Mouse (Mus musculus): ENCODE measurements around the gene Hdac1. TPM values are rescaled to one million over a fixed set of nuclear protein-coding genes. Genes with fewer than 3 reads are reported as not detected.

Gene Hdac1
- 278 and 292 TPM in 2 replicates for polyA plus RNA-seq (2016; fragmentation: Nextera tagmentation; extraction: Ambion mirVana)

- Histone ChIP-seq H3K4me2 (peak within 1 kb of the TSS; percentile 74), H3K9me3 (no peaks in the 10 kb centered on the region), H3K27me3 (no peaks in the 10 kb centered on the region), H3K27ac (peak within 1 kb of the TSS; percentile 87), H3K9ac (replicated peaks) (peak within 1 kb of the TSS; percentile 89), H3K4me1 (replicated peaks) (peaks cover 17% of the 10 kb centered on the region), H3K4me3 (replicated peaks) (peak within 1 kb of the TSS; percentile 76), H3K36me3 (peaks cover 25% of the 10 kb centered on the region)
- WGBS: under 1% methylated on average over 46 of the region's 46 CpGs
- ATAC-seq (ENCODE audit: insufficient number of reproducible peaks, insufficient read depth, low FRiP score, low TSS enrichment, low read depth): peak; percentile 98
Measured at GRCm38 (mm10) chr4:129542592-129543141, at the start of gene Hdac1. Gene Hdac1 (minus strand): TSS chr4:129542713.

- Histone ChIP-seq H3K9me3 (no peaks in the 10 kb centered on the region), H3K4me3 (replicated peaks) (no peak overlapping the region), H3K27ac (no peak overlapping the region), H3K4me1 (replicated peaks) (peaks cover 9% of the 10 kb centered on the region; the same call in 1 of the 2 replicates), H3K9ac (replicated peaks) (no peak overlapping the region), H3K4me2 (no peak overlapping the region), H3K27me3 (no peaks in the 10 kb centered on the region), H3K36me3 (peaks cover 40% of the 10 kb centered on the region)
- ATAC-seq (ENCODE audit: insufficient number of reproducible peaks, insufficient read depth, low FRiP score, low TSS enrichment, low read depth): no peak
- 68% methylated on average over 4 of the region's 4 CpGs for WGBS
Measured at GRCm38 (mm10) chr4:129588865-129589264, 46.4 kb upstream of the Hdac1 start.

DNA sequence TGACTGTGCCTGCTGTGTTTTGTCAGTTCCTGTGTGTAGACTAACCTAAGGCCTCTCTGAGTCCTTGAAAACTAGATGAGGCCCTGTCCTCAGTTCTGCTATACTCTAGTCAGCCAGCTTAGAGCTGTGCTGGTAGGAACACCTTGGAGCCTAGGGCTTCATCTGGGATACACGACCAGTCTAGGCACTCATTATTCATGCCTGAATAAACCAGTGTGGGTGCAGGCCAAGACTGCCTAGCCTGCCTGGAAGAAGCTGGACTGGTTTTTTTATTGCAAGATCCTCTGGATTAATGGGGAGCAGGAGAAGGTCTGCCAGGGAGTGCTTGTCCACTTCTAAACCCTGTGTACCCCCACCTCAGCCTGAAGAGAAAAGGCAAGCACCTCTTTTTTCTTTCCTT, 44.4 kb upstream of the Hdac1 start:
- Histone ChIP-seq H3K9me3 (no peaks in the 10 kb centered on the region), H3K27me3 (no peaks in the 10 kb centered on the region), H3K36me3 (peaks cover 21% of the 10 kb centered on the region), H3K4me1 (replicated peaks) (peaks cover 9% of the 10 kb centered on the region; the same call in 1 of the 2 replicates), H3K4me3 (replicated peaks) (no peak overlapping the region), H3K9ac (replicated peaks) (no peak overlapping the region), H3K4me2 (no peak overlapping the region), H3K27ac (no peak overlapping the region)
- no peak for ATAC-seq (ENCODE audit: insufficient number of reproducible peaks, insufficient read depth, low FRiP score, low TSS enrichment, low read depth)
- 58% methylated on average over 1 of the region's 1 CpGs for WGBS

GRCm38 (mm10) chr4:129585773-129586172, 43.3 kb upstream of the Hdac1 start:
- Histone ChIP-seq H3K27ac (no peak overlapping the region), H3K36me3 (peaks cover 9% of the 10 kb centered on the region), H3K4me2 (peak overlapping the region; percentile 68), H3K9ac (replicated peaks) (no peak overlapping the region), H3K27me3 (no peaks in the 10 kb centered on the region), H3K9me3 (no peaks in the 10 kb centered on the region), H3K4me3 (replicated peaks) (peak overlapping the region; percentile 49), H3K4me1 (replicated peaks) (peaks cover 9% of the 10 kb centered on the region; the same call in 1 of the 2 replicates)
- no peak for ATAC-seq (ENCODE audit: insufficient number of reproducible peaks, insufficient read depth, low FRiP score, low TSS enrichment, low read depth)
- WGBS: 78% methylated on average over 9 of the region's 9 CpGs

GRCm38 (mm10) chr4:129584884-129585608, 42.5 kb upstream of the Hdac1 start:
- WGBS: 3% methylated on average over 36 of the region's 36 CpGs
- H3K27ac ChIP-seq: peak overlapping the region; percentile 42; the same call in 1 of the 2 replicates
- peak; percentile 13; the same call in 1 of the 2 replicates for ATAC-seq (ENCODE audit: insufficient number of reproducible peaks, insufficient read depth, low FRiP score, low TSS enrichment, low read depth)

GRCm38 (mm10) chr4:129584370-129584769, 41.9 kb upstream of the Hdac1 start:
- ATAC-seq (ENCODE audit: insufficient number of reproducible peaks, insufficient read depth, low FRiP score, low TSS enrichment, low read depth): no peak
- Histone ChIP-seq H3K27ac (peak overlapping the region; percentile 42; the same call in 1 of the 2 replicates), H3K9me3 (no peaks in the 10 kb centered on the region), H3K4me2 (peak overlapping the region; percentile 68), H3K9ac (replicated peaks) (peak overlapping the region; percentile 64; the same call in 1 of the 2 replicates), H3K27me3 (no peaks in the 10 kb centered on the region), H3K36me3 (no peaks in the 10 kb centered on the region), H3K4me3 (replicated peaks) (peak overlapping the region; percentile 49), H3K4me1 (replicated peaks) (peaks cover 9% of the 10 kb centered on the region; the same call in 1 of the 2 replicates)
- 91% methylated on average over 1 of the region's 1 CpGs for WGBS

More at GRCm38 (mm10) chr4:129584884-129585608, 42.5 kb upstream of the Hdac1 start:
- H3K4me2 ChIP-seq: peak overlapping the region; percentile 68
- H3K9ac ChIP-seq (replicated peaks): peak overlapping the region; percentile 64
- H3K4me1 ChIP-seq (replicated peaks): peaks cover 9% of the 10 kb centered on the region; the same call in 1 of the 2 replicates
- peak overlapping the region; percentile 49 for H3K4me3 ChIP-seq (replicated peaks)
- H3K27me3 ChIP-seq: no peaks in the 10 kb centered on the region
- no peaks in the 10 kb centered on the region for H3K9me3 ChIP-seq
- peaks cover 2% of the 10 kb centered on the region for H3K36me3 ChIP-seq

DNA sequence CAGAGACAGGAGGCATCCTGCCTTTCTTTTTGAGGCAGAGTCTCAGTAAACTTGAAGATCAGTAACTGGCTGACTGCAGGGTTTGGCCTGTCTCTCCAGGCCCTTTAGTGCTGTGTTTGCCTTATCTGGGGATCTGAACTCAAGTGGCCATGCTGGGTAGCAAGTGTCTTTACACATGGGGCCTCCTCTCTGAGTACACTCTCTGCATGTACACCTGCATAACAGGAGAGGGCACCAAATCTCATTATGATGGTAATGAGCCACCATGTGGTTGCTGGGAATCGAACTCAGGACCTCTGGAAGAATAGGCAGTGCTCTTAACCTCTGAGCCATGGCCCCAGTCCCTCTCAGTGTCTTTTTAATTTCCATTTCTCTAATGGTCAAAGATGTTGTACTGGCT, 39.7 kb upstream of the Hdac1 start:
- ATAC-seq (ENCODE audit: insufficient number of reproducible peaks, insufficient read depth, low FRiP score, low TSS enrichment, low read depth): no peak
- H3K4me1 ChIP-seq (replicated peaks): peaks cover 10% of the 10 kb centered on the region; the same call in 1 of the 2 replicates
- no peaks in the 10 kb centered on the region for H3K27me3 ChIP-seq
- H3K9me3 ChIP-seq: no peaks in the 10 kb centered on the region
- no peak overlapping the region for H3K27ac ChIP-seq
- WGBS: 80% methylated on average over 1 of the region's 1 CpGs
- no peak overlapping the region for H3K9ac ChIP-seq (replicated peaks)
- no peak overlapping the region for H3K4me2 ChIP-seq
- H3K4me3 ChIP-seq (replicated peaks): no peak overlapping the region
- H3K36me3 ChIP-seq: no peaks in the 10 kb centered on the region

DNA sequence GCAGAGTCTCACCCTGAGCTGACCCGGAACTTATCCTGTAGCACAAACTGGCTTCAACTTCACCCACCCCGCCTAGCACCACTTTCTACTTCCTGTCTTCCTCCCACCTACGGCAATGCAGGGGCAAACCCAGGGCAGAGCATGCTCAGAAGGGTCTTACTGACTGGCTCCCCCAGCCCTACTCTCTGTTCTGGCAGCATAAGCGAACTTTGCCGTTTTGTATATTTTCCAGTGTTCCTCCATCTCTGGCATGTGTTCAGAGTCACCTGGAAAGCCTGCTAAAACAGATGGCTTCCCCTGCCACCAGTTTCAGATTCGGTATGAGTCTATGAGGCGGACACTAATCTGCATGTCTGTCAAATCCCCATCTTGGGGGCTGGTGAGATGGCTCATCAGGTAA, 37.8 kb upstream of the Hdac1 start:
- Histone ChIP-seq H3K4me3 (replicated peaks) (no peak overlapping the region), H3K27me3 (no peaks in the 10 kb centered on the region), H3K27ac (no peak overlapping the region), H3K36me3 (no peaks in the 10 kb centered on the region), H3K9me3 (no peaks in the 10 kb centered on the region), H3K4me1 (replicated peaks) (peaks cover 15% of the 10 kb centered on the region), H3K4me2 (no peak overlapping the region), H3K9ac (replicated peaks) (no peak overlapping the region)
- WGBS: 72% methylated on average over 7 of the region's 7 CpGs
- ATAC-seq (ENCODE audit: insufficient number of reproducible peaks, insufficient read depth, low FRiP score, low TSS enrichment, low read depth): no peak

GRCm38 (mm10) chr4:129578466-129578865, 36.0 kb upstream of the Hdac1 start, which contains the start of gene Fam167b:
Gene Fam167b (minus strand): TSS chr4:129578549.
- WGBS: 86% methylated on average over 5 of the region's 5 CpGs
- Histone ChIP-seq H3K9ac (replicated peaks) (no peak within 1 kb of the TSS), H3K36me3 (no peaks in the 10 kb centered on the region), H3K4me3 (replicated peaks) (no peak within 1 kb of the TSS), H3K4me1 (replicated peaks) (peaks cover 11% of the 10 kb centered on the region), H3K9me3 (no peaks in the 10 kb centered on the region), H3K27me3 (no peaks in the 10 kb centered on the region), H3K4me2 (no peak within 1 kb of the TSS), H3K27ac (no peak within 1 kb of the TSS)
- no peak for ATAC-seq (ENCODE audit: insufficient number of reproducible peaks, insufficient read depth, low FRiP score, low TSS enrichment, low read depth)

- 78% methylated on average over 7 of the region's 7 CpGs for WGBS
- Histone ChIP-seq H3K4me3 (replicated peaks) (no peak overlapping the region), H3K27me3 (no peaks in the 10 kb centered on the region), H3K4me1 (replicated peaks) (peaks cover 11% of the 10 kb centered on the region), H3K9ac (replicated peaks) (no peak overlapping the region), H3K9me3 (no peaks in the 10 kb centered on the region), H3K27ac (no peak overlapping the region), H3K36me3 (no peaks in the 10 kb centered on the region), H3K4me2 (no peak overlapping the region)
- ATAC-seq (ENCODE audit: insufficient number of reproducible peaks, insufficient read depth, low FRiP score, low TSS enrichment, low read depth): no peak
Measured at GRCm38 (mm10) chr4:129577688-129578087, 35.2 kb upstream of the Hdac1 start.

- Histone ChIP-seq H3K27ac (0 out of 2 replicates have a peak overlapping the region, but pooled peaks have one; percentile 35), H3K4me3 (replicated peaks) (no peak overlapping the region; the same call in 1 of the 2 replicates), H3K9ac (replicated peaks) (no peak overlapping the region), H3K36me3 (no peaks in the 10 kb centered on the region), H3K4me2 (peak overlapping the region; percentile 19; the same call in 1 of the 2 replicates), H3K4me1 (replicated peaks) (peaks cover 11% of the 10 kb centered on the region), H3K9me3 (no peaks in the 10 kb centered on the region), H3K27me3 (no peaks in the 10 kb centered on the region)
- 40% methylated on average over 21 of the region's 21 CpGs for WGBS
- ATAC-seq (ENCODE audit: insufficient number of reproducible peaks, insufficient read depth, low FRiP score, low TSS enrichment, low read depth): no peak
Measured at GRCm38 (mm10) chr4:129576863-129577491, 34.5 kb upstream of the Hdac1 start.
